Mouse (Mus musculus): ENCODE data around the gene 0610030E20Rik.
A peak's percentile ranks its signal among the peaks of the same experiment; 100 is the strongest.

The 0610030E20Rik gene

GRCm38 (mm10) chr6:72390795-72391521, 43.8 kb downstream of the 0610030E20Rik start:
- no peak for DNase-seq (ENCODE audit: low read depth, low spot score)

- peak; percentile 67 for DNase-seq (ENCODE audit: low read depth, low spot score)
These were observed 45.2 kb downstream of the 0610030E20Rik start for GRCm38 (mm10) chr6:72392341-72392740.

- DNase-seq (ENCODE audit: low read depth, low spot score), result no peak
These were observed 49.7 kb downstream of the 0610030E20Rik start for GRCm38 (mm10) chr6:72396837-72397251.

DNA sequence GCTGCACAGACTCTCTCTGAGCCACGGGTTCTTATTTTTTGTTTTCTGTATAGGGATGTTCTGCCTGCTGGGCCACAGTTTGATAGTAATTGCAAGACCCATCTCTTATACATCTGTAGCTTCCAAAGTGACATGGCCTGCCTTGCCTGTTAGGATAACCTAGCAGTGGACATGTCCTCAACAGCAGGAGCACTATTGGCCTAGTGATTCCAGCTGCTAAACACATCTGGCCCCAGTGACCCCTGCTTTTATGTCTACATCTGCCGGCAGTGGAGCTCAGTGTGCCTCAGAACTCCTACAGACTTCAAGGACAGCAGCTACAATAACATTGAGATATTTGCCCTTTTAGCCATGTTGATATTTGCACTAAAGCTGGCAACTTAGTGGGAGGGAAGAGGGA, 52.9 kb downstream of the 0610030E20Rik start:
- DNase-seq (ENCODE audit: low read depth, low spot score), result no peak

DNA sequence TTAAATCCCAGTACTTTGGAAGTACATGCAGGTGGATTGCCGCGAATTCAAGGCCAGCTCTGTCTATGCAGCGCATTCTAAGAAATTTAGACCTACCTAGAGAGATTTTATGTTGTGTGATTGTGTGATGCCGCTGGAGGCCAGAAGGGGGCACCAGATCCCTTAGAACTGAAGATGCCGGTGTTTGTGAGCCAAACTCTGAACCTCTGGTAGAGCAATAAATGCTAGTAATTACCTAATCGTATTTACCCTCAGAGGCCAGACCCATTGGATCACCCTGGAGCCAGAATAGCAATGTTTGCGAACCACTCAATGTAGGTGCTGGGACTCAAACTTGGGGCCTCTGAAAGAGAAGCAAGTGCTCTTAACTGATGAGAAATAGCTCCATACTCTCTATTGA, 54.8 kb downstream of the 0610030E20Rik start:
- DNase-seq (ENCODE audit: low read depth, low spot score), result peak; percentile 86

Data from ZHBTc4 (cell line).